Mouse (Mus musculus) CH12F3 (cell line): Measurements from ENCODE around the gene Yap1.

ENCODE experiments used
- in situ Hi-C: fragments of 300-500 bp; cut with MboI; formaldehyde crosslinking; loops from 2 replicates; pipeline ENCODE4 v1.14.3; 2020; ENCODE audit warnings: low sequenced_read_pairs

Gene Yap1

GRCm38 (mm10) chr9:8004370-8004991 lies at the start of gene Yap1:
Gene Yap1 (minus strand): TSS chr9:8004596.
- in situ Hi-C loops = no loop called here

GRCm38 (mm10) chr9:8043044-8043387 lies 38.6 kb upstream of the Yap1 start:
- in situ Hi-C loops = no loop called here

DNA sequence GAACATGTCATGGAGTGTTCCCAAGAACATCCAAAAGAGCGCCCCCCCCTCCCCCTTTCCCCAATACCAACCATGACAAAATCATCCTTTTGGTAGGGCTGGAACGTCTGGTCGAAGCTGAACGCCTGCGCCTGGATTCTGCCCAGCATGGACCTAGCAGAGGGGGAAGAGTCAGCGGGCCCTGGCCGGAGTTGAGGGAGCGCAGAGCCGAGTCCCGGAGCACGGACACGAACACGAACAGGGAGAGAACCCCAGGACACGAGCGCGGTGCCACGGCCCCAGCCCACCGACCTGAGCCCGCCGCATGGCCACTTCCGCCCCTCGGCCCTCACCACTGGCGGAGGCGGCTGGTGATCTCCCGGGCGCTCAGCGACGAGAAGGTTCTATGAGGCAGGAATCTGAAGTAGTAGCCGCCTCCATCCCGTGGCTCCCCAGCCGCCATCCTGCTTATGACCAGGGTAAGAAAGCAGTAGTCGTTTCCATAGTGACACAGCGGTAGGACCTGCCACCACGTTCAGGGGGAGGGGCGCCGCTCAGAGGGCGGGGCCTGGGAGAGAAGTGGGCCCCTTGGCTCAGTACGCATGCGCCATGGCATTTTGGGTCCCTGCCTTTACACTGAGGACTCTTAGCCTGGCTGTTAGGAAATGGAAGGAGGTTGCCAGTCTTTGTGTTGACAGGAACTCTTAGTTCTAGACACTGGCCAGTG lies 38.1 kb upstream of the Yap1 start, which contains the start of gene Cfap300:
TSS of gene Cfap300 (minus strand) at position 486 of the 706 bp plus-strand sequence.
- in situ Hi-C loops = no loop called here

DNA sequence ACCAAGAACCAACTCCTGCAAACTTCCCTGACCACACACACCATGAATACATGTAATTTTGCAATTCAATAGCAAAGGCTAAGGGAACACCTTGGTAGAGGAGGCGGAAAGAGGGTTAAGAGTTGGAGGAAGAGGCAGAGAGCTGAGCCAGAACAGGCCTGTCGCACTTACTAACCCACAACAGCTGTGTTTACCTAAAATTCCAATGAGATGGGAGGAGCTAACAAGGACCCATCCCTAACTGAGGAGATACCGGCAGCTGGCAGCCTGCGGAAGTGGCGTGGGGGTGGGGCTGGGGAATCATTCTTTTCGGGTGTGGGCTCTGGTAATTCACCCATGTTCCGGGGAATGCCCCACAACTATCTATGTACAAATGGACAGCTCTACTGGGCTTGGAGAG lies 31.1 kb upstream of the Yap1 start:
- in situ Hi-C loops = no loop called here

GRCm38 (mm10) chr9:8035091-8035490 lies 30.7 kb upstream of the Yap1 start:
- in situ Hi-C loops = no loop called here

- in situ Hi-C loops = no loop called here
Measured at GRCm38 (mm10) chr9:8034143-8034542, 29.7 kb upstream of the Yap1 start.

GRCm38 (mm10) chr9:8032847-8033246 lies 28.5 kb upstream of the Yap1 start:
- in situ Hi-C loops = no loop called here

DNA sequence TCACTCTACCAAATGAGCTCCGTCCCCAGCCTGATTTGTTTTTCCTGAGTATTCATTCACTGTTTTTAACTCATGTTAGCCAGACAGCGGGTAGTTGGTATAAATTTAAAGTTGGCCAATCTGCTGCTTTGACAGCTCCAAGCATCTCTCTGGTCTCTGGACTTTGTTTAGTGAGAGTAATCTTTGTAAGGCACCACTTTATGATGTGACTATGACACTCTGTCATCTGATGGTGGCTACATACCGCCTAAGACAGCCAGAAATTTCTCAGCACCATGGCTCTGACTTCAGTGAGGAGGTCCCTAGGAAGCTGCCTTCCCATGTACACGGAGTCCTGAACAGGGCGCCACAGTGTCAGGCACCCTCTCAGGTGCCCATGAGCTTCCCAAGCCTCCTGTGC lies 14.2 kb upstream of the Yap1 start:
- in situ Hi-C loops = no loop called here

- in situ Hi-C loops = no loop called here
Measured at GRCm38 (mm10) chr9:8017253-8017913, 13.0 kb upstream of the Yap1 start.

DNA sequence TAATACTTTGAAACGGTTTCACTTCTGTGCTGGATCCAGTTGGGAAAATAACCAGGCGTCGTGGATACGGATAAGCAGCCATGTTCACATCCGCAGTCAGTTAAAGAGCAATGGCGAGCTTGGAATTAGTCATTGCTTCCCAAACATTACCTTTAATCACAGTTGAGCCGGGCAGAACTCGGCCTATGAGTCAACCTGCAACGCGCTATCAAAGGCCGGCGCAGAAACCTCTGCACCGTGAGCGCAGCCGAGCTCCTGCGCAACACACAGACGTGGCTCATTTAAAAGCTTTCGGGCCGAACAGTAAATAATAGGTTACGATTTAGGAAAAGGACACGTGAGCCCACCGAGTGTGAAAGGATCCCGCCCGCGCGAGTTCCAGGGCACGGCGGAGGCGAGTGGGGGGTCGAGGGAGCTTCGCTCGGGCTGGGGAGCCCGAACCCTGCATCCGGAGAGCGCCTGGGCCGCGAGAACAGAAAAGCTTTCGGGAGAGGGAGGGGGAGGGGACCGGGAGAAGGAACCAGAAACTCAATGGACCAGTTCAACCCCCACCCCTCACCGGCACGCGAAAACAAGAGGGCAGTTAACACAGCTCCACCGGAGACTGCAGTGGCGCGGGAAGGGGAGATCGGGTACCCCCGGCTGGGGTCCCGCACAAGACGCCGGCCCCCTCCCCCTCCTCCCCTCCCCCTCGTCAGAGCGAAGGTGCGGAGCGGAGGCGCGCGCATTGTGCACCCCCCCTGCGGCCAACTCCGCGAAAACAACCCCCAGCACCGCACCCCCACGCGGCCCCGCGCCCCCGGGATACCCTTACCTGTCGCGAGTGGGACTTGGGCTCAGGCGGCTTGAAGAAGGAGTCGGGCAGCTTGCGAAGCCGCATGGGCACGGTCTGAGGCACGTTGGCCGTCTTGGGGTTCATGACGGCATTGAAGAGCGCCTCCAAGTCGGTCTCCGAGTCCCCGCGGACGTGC lies 810 bp downstream of the Yap1 start:
- in situ Hi-C loops = no loop called here

DNA sequence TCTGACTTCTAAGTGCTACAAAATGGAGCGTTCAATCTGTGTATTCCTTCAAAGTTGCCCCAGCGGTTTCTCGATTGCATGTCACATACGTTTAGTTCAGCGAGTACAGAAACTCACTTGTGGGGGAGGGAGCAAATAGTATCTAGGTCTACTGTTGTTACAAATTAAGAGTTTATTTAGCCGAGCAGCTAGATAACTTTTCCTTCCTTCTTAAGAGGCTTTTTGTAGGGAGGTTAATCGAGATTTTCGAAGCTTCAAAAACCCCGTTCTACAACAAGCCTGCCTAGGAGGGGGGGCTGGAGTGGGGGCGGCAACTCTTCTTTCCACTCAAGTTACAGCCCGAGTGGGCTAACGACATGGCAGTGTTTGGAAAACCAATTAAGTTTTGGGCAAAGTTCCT lies 1.6 kb downstream of the Yap1 start:
- in situ Hi-C loops = no loop called here

DNA sequence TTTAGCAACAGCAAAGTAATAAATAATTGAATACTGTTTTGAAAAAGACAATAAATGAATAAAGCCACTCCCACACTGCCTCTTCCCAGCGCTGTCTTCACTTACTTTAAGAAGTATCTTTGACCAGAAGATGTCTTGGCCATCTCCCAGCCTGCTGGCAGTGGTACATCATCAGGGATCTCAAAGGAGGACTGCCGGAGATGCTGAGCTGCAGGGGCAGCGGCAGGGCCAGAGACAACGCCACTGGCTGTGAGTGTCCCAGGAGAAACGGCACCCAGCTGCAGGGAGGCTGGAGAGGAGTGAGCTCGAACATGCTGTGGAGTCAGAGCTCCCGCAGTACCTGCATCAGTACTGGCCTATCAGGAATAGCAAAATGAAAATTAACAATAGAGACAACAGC lies 3.0 kb downstream of the Yap1 start:
- in situ Hi-C loops = no loop called here

- in situ Hi-C loops = no loop called here
Measured at GRCm38 (mm10) chr9:7994275-7994674, 10.1 kb downstream of the Yap1 start.

DNA sequence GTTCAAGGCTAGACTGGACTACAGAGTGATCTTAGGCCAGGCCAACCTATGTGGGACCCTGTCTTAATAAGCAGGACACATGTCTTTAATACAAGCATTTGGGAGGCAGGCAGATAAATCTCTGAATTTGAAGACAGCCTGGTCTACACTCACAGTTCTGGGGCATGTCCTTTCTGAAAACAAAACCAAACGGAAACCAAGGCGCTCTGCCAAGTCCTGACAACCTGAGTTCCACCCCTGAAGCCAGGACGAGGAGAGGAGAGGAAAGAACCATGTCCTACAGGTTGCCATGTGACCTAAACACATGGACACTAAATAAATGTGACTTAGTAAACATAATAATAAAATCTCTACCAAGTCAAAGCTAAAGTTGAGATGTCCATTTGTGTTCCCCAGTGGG lies 11.7 kb downstream of the Yap1 start:
- in situ Hi-C loops = no loop called here

GRCm38 (mm10) chr9:7990897-7991296 lies 13.5 kb downstream of the Yap1 start:
- in situ Hi-C loops = no loop called here

GRCm38 (mm10) chr9:7987119-7987518 lies 17.3 kb downstream of the Yap1 start:
- in situ Hi-C loops = no loop called here

DNA sequence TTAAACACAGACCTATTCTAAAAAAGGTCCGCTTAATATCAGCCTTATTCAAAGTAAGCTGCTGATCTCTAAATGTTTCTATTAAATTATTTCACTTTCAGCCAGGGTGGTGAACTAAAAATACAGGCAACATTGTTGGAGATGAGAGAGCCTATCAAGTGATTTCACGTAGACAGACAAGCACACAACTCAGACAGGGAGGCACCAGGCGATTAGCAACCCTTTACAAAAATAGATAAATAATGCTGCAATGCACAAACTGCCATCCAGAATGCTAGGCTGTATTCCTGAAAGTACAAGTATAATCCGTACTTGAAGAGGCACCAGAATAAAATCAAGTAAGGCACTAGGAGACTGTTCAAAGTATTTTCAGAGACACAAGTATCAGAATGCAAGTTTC lies 20.1 kb downstream of the Yap1 start:
- in situ Hi-C loops = no loop called here

DNA sequence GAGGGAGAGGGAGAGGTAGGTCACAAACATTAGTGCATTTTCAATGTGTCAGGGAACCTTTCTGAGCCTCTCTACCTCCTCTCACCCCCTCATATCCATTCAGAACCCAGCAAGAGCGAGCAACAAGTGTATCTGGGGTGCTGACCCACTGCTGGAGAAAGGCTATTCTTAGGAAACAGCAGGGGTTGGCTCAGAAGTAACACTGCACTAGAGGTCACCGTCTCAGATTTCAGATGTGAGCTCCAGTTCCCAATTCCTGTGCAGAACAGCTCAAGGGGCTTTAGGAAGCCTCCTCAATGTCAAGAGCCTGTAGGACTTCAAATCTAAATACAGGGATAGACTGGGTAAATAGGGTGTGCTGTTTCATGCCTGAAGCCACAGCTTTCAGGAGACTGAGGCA lies 20.7 kb downstream of the Yap1 start:
- in situ Hi-C loops = no loop called here

DNA sequence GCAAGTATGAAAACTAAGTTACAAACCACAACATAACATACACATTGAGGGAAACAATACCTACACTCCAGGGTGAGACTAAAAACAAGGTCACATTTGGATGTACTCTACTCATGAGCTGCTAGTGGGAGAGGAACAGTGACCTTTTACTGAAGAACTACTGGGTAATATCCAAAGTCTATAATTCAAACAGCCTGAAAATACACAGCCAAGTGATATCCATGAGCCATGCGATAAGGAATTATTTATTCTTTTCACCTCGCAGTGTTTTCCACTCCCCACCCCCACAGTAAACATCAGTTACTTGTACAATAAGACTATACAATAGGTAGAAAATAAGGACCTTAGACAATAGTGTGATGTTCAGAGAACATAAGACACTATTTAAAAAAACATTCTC lies 24.2 kb downstream of the Yap1 start:
- in situ Hi-C loops = no loop called here

GRCm38 (mm10) chr9:7979153-7979916 lies 25.1 kb downstream of the Yap1 start:
- in situ Hi-C loops = no loop called here
